Mouse (Mus musculus) MEL (cell line): ENCODE data around the gene Galnt18. TPM values are rescaled to one million over a fixed set of nuclear protein-coding genes. Genes with fewer than 3 reads are reported as not detected.

Source experiments
- DNase-seq: peaks from one replicate; pipeline ENCODE4 v3.0.0; 2011; ENCODE audit warnings: low read depth, low spot score
- H3K27ac ChIP-seq: 2 replicates; pipeline ENCODE4 v1.5.1; 2012; ENCODE audit warnings: low read depth, mild to moderate bottlenecking, control low read depth, low read length, moderate library complexity; ENCODE audit not compliant: control insufficient read depth
- H3K27me3 ChIP-seq, 2 experiments: fragments of 150-350 bp in 1 of 2; sonication (generic) in 1 of 2; 2 replicates each; pipeline ENCODE4 v1.6.1; 2012; ENCODE audit warnings: low read length in 2 of 2, mild to moderate bottlenecking in 2 of 2, improper control_type of control experiment in 1 of 2, moderate library complexity in 1 of 2; ENCODE audit not compliant: insufficient read depth in 2 of 2, control insufficient read depth in 1 of 2
- H3K36me3 ChIP-seq, 2 experiments: 2 replicates each; pipeline ENCODE4 v1.6.1; 2012 to 2014; ENCODE audit warnings: low read length in 2 of 2, improper control_type of control experiment in 1 of 2, inconsistent platforms in 1 of 2, mild to moderate bottlenecking in 1 of 2; ENCODE audit not compliant: insufficient read depth in 2 of 2, control insufficient read depth in 1 of 2
- H3K4me1 ChIP-seq, 2 experiments: fragments of 150-350 bp in 1 of 2; sonication (generic) in 1 of 2; 2 replicates each; pipeline ENCODE4 v1.6.1; 2012; ENCODE audit warnings: low read length in 2 of 2, improper control_type of control experiment in 1 of 2, mild to moderate bottlenecking in 1 of 2; ENCODE audit not compliant: insufficient read depth in 2 of 2, control insufficient read depth in 1 of 2
- H3K4me3 ChIP-seq, 2 experiments: fragments of 150-350 bp in 1 of 2; sonication (generic) in 1 of 2; 2 replicates each; pipeline ENCODE4 v1.5.1; 2012; ENCODE audit warnings: low read depth in 2 of 2, low read length in 2 of 2, mild to moderate bottlenecking in 2 of 2, moderate library complexity in 2 of 2, control low read depth in 1 of 2, improper control_type of control experiment in 1 of 2; ENCODE audit not compliant: control insufficient read depth in 1 of 2, insufficient read depth in 1 of 2
- H3K79me2 ChIP-seq: 2 replicates; pipeline ENCODE4 v1.6.1; 2012; ENCODE audit warnings: mild to moderate bottlenecking, low read length, moderate library complexity; ENCODE audit not compliant: control insufficient read depth, poor library complexity, insufficient read depth
- H3K9ac ChIP-seq: 2 replicates; pipeline ENCODE4 v1.6.1; 2012; ENCODE audit warnings: low read depth, mild to moderate bottlenecking, control low read depth, low read length, moderate library complexity; ENCODE audit not compliant: control insufficient read depth, poor library complexity, severe bottlenecking
- H3K9me3 ChIP-seq: fragments of 150-350 bp; sonication (generic); replicated peaks from 2 replicates; pipeline ENCODE4 v1.6.1; 2012; ENCODE audit warnings: mild to moderate bottlenecking, low read length, improper control_type of control experiment, moderate library complexity; ENCODE audit not compliant: insufficient read depth
- BHLHE40 ChIP-seq: IDR thresholded peaks from 2 replicates; pipeline ENCODE4 v1.6.1; 2012; ENCODE audit warnings: low read depth, mild to moderate bottlenecking, inconsistent platforms, low read length, improper control_type of control experiment, borderline replicate concordance
- CHD1 ChIP-seq: IDR thresholded peaks from 2 replicates; pipeline ENCODE4 v1.6.1; 2012; ENCODE audit warnings: low read depth, mild to moderate bottlenecking, inconsistent platforms, low read length, improper control_type of control experiment
- CHD2 ChIP-seq: IDR thresholded peaks from 2 replicates; pipeline ENCODE4 v1.6.1; 2011; ENCODE audit warnings: low read length, improper control_type of control experiment
- CTCF ChIP-seq, 3 experiments: IDR thresholded peaks in 2 of 3; conservative IDR thresholded peaks in 1 of 3; 2 replicates each; pipeline ENCODE4 v1.5.1; 2011 to 2012; ENCODE audit warnings: low read length in 3 of 3, low read depth in 2 of 3, mild to moderate bottlenecking in 2 of 3, improper control_type of control experiment in 1 of 3, inconsistent platforms in 1 of 3, mixed read lengths in 1 of 3, moderate library complexity in 1 of 3; ENCODE audit not compliant: control insufficient read depth in 1 of 3, insufficient read depth in 1 of 3, poor library complexity in 1 of 3, severe bottlenecking in 1 of 3
- E2F4 ChIP-seq: IDR thresholded peaks from 2 replicates; pipeline ENCODE4 v1.6.1; 2011; ENCODE audit warnings: low read depth, low read length, improper control_type of control experiment, borderline replicate concordance
- ELF1 ChIP-seq: IDR thresholded peaks from 2 replicates; pipeline ENCODE4 v1.6.1; 2014; ENCODE audit warnings: low read depth, mild to moderate bottlenecking, inconsistent platforms, low read length, improper control_type of control experiment, moderate library complexity
- HCFC1 ChIP-seq: IDR thresholded peaks from 2 replicates; pipeline ENCODE4 v1.6.1; 2012; ENCODE audit warnings: low read depth, mild to moderate bottlenecking, inconsistent platforms, low read length, improper control_type of control experiment, moderate library complexity
- JUND ChIP-seq: IDR thresholded peaks from 2 replicates; pipeline ENCODE4 v1.6.1; 2011; ENCODE audit warnings: low read depth, mild to moderate bottlenecking, improper control_type of control experiment, low read length
- KAT2A ChIP-seq: conservative IDR thresholded peaks from 2 replicates; pipeline ENCODE4 v1.6.1; 2012; ENCODE audit warnings: low read depth, low read length, improper control_type of control experiment, inconsistent platforms
- MEF2A ChIP-seq: IDR thresholded peaks from 2 replicates; pipeline ENCODE4 v1.6.1; 2014; ENCODE audit warnings: low read depth, mild to moderate bottlenecking, inconsistent platforms, low read length, improper control_type of control experiment; ENCODE audit not compliant: poor library complexity, insufficient replicate concordance, severe bottlenecking; ENCODE audit errors: extremely low read depth
- POLR2AphosphoS2 ChIP-seq: IDR thresholded peaks from 2 replicates; pipeline ENCODE4 v1.6.1; 2011; ENCODE audit warnings: low read length, improper control_type of control experiment
- POLR2AphosphoS5 ChIP-seq: IDR thresholded peaks from 2 replicates; pipeline ENCODE4 v1.6.1; 2012; ENCODE audit warnings: low read depth, borderline replicate concordance, mild to moderate bottlenecking, inconsistent platforms, low read length, moderate library complexity, mixed read lengths
- RAD21 ChIP-seq: IDR thresholded peaks from 2 replicates; pipeline ENCODE4 v1.6.1; 2011; ENCODE audit warnings: mild to moderate bottlenecking, low read depth, low read length, improper control_type of control experiment
- RCOR1 ChIP-seq: IDR thresholded peaks from 2 replicates; pipeline ENCODE4 v1.6.1; 2012; ENCODE audit warnings: low read depth, mild to moderate bottlenecking, inconsistent platforms, low read length, improper control_type of control experiment
- SMC3 ChIP-seq: IDR thresholded peaks from 2 replicates; pipeline ENCODE4 v1.6.1; 2011; ENCODE audit warnings: low read depth, low read length, improper control_type of control experiment
- TAL1 ChIP-seq: IDR thresholded peaks from 2 replicates; pipeline ENCODE4 v1.6.1; 2012; ENCODE audit warnings: mild to moderate bottlenecking, inconsistent platforms, low read length, moderate library complexity, mixed read lengths
- TBP ChIP-seq: IDR thresholded peaks from 2 replicates; pipeline ENCODE4 v1.8.0; 2011; ENCODE audit warnings: low read depth, low read length, improper control_type of control experiment
- UBTF ChIP-seq: IDR thresholded peaks from 2 replicates; pipeline ENCODE4 v1.6.1; 2012; ENCODE audit warnings: low read depth, mild to moderate bottlenecking, inconsistent platforms, low read length, improper control_type of control experiment, moderate library complexity, borderline replicate concordance; ENCODE audit not compliant: insufficient read depth
- USF2 ChIP-seq, 2 experiments: IDR thresholded peaks; 2 replicates each; pipeline ENCODE4 v1.6.1; 2011 to 2012; ENCODE audit warnings: improper control_type of control experiment in 2 of 2, low read length in 2 of 2, borderline replicate concordance in 1 of 2, inconsistent platforms in 1 of 2, low read depth in 1 of 2, mild to moderate bottlenecking in 1 of 2; ENCODE audit not compliant: insufficient read depth in 1 of 2
- ZKSCAN1 ChIP-seq: IDR thresholded peaks from 2 replicates; pipeline ENCODE4 v1.6.1; 2012; ENCODE audit warnings: low read depth, mild to moderate bottlenecking, inconsistent platforms, low read length, improper control_type of control experiment, moderate library complexity
- ZMIZ1 ChIP-seq: IDR thresholded peaks from 2 replicates; pipeline ENCODE4 v1.6.1; 2012; ENCODE audit warnings: low read depth, mild to moderate bottlenecking, inconsistent platforms, low read length, improper control_type of control experiment, moderate library complexity
- polyA plus RNA-seq, 2 experiments: library from polyadenylated mRNA; stranded (reverse) in 1 of 2; unstranded in 1 of 2; fragments of >175 nt in 1 of 2; fragments of >200 nt in 1 of 2; gene quantifications; 2 replicates each; pipeline versions ENCODE4 v1.2.1 to v1.2.4; 2012; ENCODE audit warnings: low replicate concordance in 2 of 2, low read depth in 1 of 2; ENCODE audit not compliant: insufficient read length in 2 of 2, insufficient read depth in 1 of 2, missing spikeins in 1 of 2
- total RNA-seq: library from RNA; depleted of rRNA; stranded (reverse); fragments of 300-350 nt; gene quantifications from 2 replicates; pipeline ENCODE4 v1.2.3, GENCODE M21; 2012

Galnt18 gene
- total and polyA plus RNA-seq, 3 experiments, result not detected

GRCm38 (mm10) chr7:111497191-111497590 lies 282.6 kb downstream of the Galnt18 start:
- no peaks in the 10 kb centered on the region for H3K27me3 ChIP-seq
- no peak for DNase-seq
- no peaks in the 10 kb centered on the region for H3K36me3 ChIP-seq
- H3K9ac ChIP-seq, result no peak overlapping the region
- TF ChIP-seq JUND, result no peak
- no peak for TF ChIP-seq RAD21
- no peak for TF ChIP-seq USF2 (IDR thresholded peaks at IDR 0.05; ENCODE audit: borderline replicate concordance in 1 of 2, insufficient read depth in 1 of 2, low read depth in 1 of 2, low read length in 2 of 2)
- no peak for TF ChIP-seq TBP
- TF ChIP-seq SMC3, result no peak
- no peak for TF ChIP-seq CHD2
- no peak for TF ChIP-seq CTCF (IDR thresholded peaks at IDR 0.05 in 2 of 3, conservative IDR thresholded peaks at IDR 0.05 in 1 of 3; ENCODE audit: control insufficient read depth in 1 of 3, insufficient read depth in 1 of 3, low read depth in 2 of 3, low read length in 3 of 3, poor library complexity in 1 of 3, severe bottlenecking in 1 of 3)
- TF ChIP-seq CHD1, result no peak
- no peak for TF ChIP-seq POLR2AphosphoS2
- TF ChIP-seq ELF1, result no peak
- TF ChIP-seq TAL1, result no peak
- no peak for TF ChIP-seq KAT2A
- H3K27ac ChIP-seq, result no peak overlapping the region
- H3K4me1 ChIP-seq, result no peaks in the 10 kb centered on the region
- H3K79me2 ChIP-seq, result no peaks in the 10 kb centered on the region
- H3K4me3 ChIP-seq, result no peak overlapping the region
- H3K9me3 ChIP-seq, result no peaks in the 10 kb centered on the region

- Histone ChIP-seq H3K4me1 (no peaks in the 10 kb centered on the region), H3K79me2 (no peaks in the 10 kb centered on the region), H3K27ac (no peak overlapping the region), H3K9ac (no peak overlapping the region), H3K36me3 (no peaks in the 10 kb centered on the region), H3K27me3 (no peaks in the 10 kb centered on the region), H3K9me3 (no peaks in the 10 kb centered on the region), H3K4me3 (no peak overlapping the region)
- DNase-seq, result no peak
- no peak for TF ChIP-seq RCOR1
- no peak for TF ChIP-seq ZKSCAN1
- no peak for TF ChIP-seq JUND
- no peak for TF ChIP-seq CHD1
- TF ChIP-seq POLR2AphosphoS5, result no peak
These were observed 287.4 kb downstream of the Galnt18 start for GRCm38 (mm10) chr7:111492242-111492949.

- H3K4me1 ChIP-seq, result no peaks in the 10 kb centered on the region
- no peak for DNase-seq
- H3K9ac ChIP-seq, result no peak overlapping the region
- no peaks in the 10 kb centered on the region for H3K27me3 ChIP-seq
- no peak for TF ChIP-seq KAT2A
- no peak for TF ChIP-seq UBTF
- TF ChIP-seq ZMIZ1, result no peak
- TF ChIP-seq HCFC1, result no peak
- TF ChIP-seq BHLHE40, result no peak
- TF ChIP-seq MEF2A, result no peak
- no peak for TF ChIP-seq RCOR1
- TF ChIP-seq E2F4, result no peak
- no peak for TF ChIP-seq TAL1
- TF ChIP-seq, all 39 proteins: peak for 0
- Histone ChIP-seq H3K79me2 (no peaks in the 10 kb centered on the region), H3K4me3 (no peak overlapping the region), H3K9me3 (no peaks in the 10 kb centered on the region), H3K36me3 (no peaks in the 10 kb centered on the region), H3K27ac (no peak overlapping the region)
These were observed 288.2 kb downstream of the Galnt18 start for GRCm38 (mm10) chr7:111491566-111491965.
